Mouse (Mus musculus) liver, adult 2 months (tissue): ENCODE results near the gene Pld6.

Experiments used
- CTCF ChIP-seq: fragments of 200-500 bp; IDR thresholded peaks from 2 replicates; pipeline ENCODE4 v1.5.1; 2011; ENCODE audit warnings: low read depth, low read length, control low read depth
- POLR2A ChIP-seq: fragments of 200-500 bp; IDR thresholded peaks from 2 replicates; pipeline ENCODE4 v1.6.1; 2011; ENCODE audit warnings: low read length, control low read depth; ENCODE audit not compliant: insufficient read depth; ENCODE audit errors: extremely low read depth

DNA sequence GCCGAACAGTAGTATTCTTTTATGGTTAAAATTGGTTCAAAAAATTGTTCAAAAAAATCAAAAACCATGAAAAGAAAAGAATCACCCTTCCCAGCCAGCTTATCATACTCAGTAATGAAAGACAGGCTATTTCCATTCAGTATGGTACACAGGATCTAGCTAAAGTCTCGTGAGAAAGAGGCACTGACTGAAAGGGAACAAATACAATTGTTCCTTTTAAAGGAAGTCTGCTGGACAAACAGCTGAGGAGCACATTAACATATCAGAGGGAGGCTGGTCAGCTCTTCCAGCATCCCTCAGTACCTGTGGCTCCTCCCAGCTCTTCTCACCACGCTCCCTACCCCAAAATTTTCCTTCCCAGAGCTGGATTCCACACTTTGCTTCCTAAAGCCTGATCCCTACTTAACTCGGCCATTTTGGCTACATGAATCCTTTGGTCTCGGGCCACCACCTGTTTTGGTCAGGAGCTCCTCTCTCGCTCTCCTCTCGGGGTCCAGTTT is 5.3 kb downstream of the Pld6 start:
- no peak for TF ChIP-seq CTCF
- TF ChIP-seq POLR2A: no peak
